Mouse (Mus musculus) small intestine, adult 2 months (tissue): Measurements from ENCODE around the gene Cop1.

ENCODE experiments used
- CTCF ChIP-seq: fragments of 200-500 bp; IDR thresholded peaks from 2 replicates; pipeline ENCODE4 v1.5.1; 2012; ENCODE audit warnings: low read depth, mild to moderate bottlenecking, control low read depth, inconsistent platforms, low read length, moderate library complexity, mixed read lengths; ENCODE audit not compliant: insufficient replicate concordance, insufficient read length; ENCODE audit errors: extremely low read depth
- POLR2A ChIP-seq: fragments of 200-500 bp; IDR thresholded peaks from 2 replicates; pipeline ENCODE4 v1.6.1; 2012; ENCODE audit warnings: low read depth, mild to moderate bottlenecking, control low read depth, inconsistent platforms, low read length, moderate library complexity

GRCm38 (mm10) chr1:159256543-159256942 is 24.4 kb downstream of the Cop1 start:
- TF ChIP-seq POLR2A (no peak), CTCF (no peak)
